Mouse (Mus musculus) brain, embryonic 14.5 days (tissue): ENCODE results near the gene Asic4. TPM values are rescaled to one million over a fixed set of nuclear protein-coding genes. Genes with fewer than 3 reads are reported as not detected.

Experiments
- DNase-seq: peaks from one replicate; pipeline ENCODE4 v3.0.0-alpha.2; 2011; ENCODE audit warnings: low read depth
- CTCF ChIP-seq: fragments of 200-500 bp; IDR thresholded peaks from 2 replicates; pipeline ENCODE4 v1.5.1; 2012; ENCODE audit warnings: inconsistent platforms, mild to moderate bottlenecking, moderate library complexity, borderline replicate concordance; ENCODE audit not compliant: insufficient read depth, insufficient read length; ENCODE audit errors: extremely low read depth
- POLR2A ChIP-seq: fragments of 200-500 bp; IDR thresholded peaks from 2 replicates; pipeline ENCODE4 v1.6.1; 2012; ENCODE audit warnings: mild to moderate bottlenecking, inconsistent platforms, borderline replicate concordance; ENCODE audit not compliant: poor library complexity, insufficient read depth, insufficient read length, severe bottlenecking; ENCODE audit errors: extremely low read depth
- polyA plus RNA-seq: library from polyadenylated mRNA; depleted of rRNA; stranded (reverse); fragments of >200 nt; gene quantifications from 2 replicates; pipeline ENCODE4 v1.2.3, GENCODE M21; 2012; rRNA removed

Asic4 gene
- polyA plus RNA-seq: 23.3 and 41.3 TPM in 2 replicates

DNA sequence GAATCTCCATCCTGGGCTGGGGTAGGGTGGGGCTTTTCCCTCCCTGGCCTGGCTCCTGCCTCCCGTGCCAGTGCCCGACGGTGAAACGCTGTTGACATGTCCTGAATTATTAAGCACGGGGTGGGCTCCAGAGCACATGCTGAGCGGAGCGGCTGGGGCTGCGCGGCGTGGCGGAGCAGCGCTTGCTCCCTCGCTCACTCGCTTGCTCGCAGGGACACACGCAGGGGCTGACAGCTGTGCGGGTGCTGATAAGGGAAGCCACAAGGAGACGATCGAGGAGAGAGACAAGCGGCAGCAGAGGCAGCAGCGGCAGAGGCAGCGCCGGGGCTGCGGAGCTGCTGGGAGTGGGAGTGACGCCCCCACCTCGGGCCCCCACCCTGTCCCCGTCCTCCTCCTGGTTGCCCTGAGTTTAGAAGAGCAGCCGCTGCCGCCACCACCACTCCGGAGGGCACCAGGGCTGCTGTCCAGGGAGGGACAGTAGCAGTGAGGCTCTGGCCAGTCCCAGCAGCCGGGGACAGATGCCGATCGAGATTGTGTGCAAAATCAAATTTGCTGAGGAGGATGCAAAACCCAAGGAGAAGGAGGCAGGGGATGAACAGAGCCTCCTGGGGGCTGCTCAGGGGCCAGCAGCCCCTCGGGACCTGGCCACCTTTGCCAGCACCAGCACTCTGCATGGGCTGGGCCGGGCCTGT, at the start of gene Asic4:
TSS of gene Asic4 (plus strand) at position 123 of the 692 bp plus-strand sequence.
- peak; percentile 77 for DNase-seq
- TF ChIP-seq POLR2A: no peak
- no peak for TF ChIP-seq CTCF

GRCm38 (mm10) chr1:75400493-75401115, 49.6 kb upstream of the Asic4 start:
- no peak for TF ChIP-seq POLR2A
- no peak for TF ChIP-seq CTCF
- no peak for DNase-seq

GRCm38 (mm10) chr1:75405547-75405946, 44.7 kb upstream of the Asic4 start:
- DNase-seq: no peak
- TF ChIP-seq CTCF (no peak), POLR2A (no peak)

DNA sequence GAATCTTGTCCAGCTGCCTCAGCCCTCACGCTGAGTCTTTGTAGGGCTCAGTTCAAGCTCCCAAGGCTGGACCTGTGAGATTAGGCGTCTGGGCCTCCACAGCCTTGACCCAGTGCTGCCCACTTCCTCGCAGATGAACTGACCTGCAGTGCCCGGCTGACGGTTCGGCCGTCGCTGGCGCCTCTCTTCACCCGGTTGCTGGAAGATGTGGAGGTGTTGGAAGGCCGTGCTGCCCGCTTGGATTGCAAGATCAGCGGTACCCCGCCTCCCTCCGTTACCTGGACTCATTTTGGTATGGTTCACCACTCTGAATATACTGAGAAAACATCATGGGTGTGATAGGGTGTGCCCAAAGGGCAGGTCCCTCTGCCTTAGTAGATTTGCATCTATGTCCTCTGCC, 44.1 kb upstream of the Asic4 start:
- TF ChIP-seq POLR2A: no peak
- no peak for TF ChIP-seq CTCF

GRCm38 (mm10) chr1:75407056-75407455, 43.2 kb upstream of the Asic4 start:
- DNase-seq: no peak
- TF ChIP-seq CTCF (no peak), POLR2A (no peak)

More for the DNA sequence above, 44.1 kb upstream of the Asic4 start:
- DNase-seq: no peak

DNA sequence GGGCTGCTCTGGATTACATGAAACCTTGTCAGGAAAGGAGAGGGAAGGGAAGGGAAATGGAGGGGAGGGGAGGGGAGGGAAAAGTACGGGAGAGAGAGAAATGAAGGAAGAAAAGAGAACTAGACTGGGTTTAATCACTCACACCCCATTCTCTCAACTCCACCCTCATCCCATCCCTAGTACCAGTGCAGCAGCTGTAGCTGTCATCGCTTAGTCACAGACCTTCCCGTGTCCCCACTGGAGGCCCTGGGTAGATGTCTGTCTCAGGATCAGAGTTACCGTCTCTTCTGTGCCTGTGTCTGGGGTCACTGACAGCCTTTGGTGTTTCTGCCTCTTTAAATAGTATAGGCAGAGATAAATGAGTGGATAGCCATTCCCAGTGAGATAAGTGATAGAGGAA, 42.0 kb upstream of the Asic4 start:
- no peak for DNase-seq
- TF ChIP-seq CTCF: no peak
- TF ChIP-seq POLR2A: no peak

- DNase-seq: no peak
- no peak for TF ChIP-seq POLR2A
These were observed 40.3 kb upstream of the Asic4 start for GRCm38 (mm10) chr1:75409950-75410349.

DNA sequence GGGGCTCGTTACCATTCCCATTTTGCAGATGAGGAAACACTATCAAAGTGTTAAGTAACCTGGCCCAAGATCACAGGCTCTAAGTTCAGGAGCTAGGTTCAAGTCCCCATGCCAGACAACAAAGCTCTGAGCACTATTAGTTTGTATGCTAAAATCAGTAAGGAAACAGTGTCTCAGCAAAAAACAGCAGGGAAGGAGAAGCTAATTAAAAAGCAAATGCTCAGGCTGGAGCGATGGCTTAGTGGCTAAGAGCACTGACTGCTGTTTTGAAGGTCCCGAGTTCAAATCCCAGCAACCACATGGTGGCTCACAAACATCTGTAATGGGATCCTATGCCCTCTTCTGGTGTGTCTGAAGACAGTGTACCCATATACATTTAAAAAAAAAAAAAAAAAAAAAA, 38.0 kb upstream of the Asic4 start:
- no peak for DNase-seq
- no peak for TF ChIP-seq POLR2A
- TF ChIP-seq CTCF: no peak

GRCm38 (mm10) chr1:75413749-75414148, 36.5 kb upstream of the Asic4 start:
- TF ChIP-seq POLR2A (no peak), CTCF (peak; percentile 55)
- DNase-seq: peak; percentile 42

DNA sequence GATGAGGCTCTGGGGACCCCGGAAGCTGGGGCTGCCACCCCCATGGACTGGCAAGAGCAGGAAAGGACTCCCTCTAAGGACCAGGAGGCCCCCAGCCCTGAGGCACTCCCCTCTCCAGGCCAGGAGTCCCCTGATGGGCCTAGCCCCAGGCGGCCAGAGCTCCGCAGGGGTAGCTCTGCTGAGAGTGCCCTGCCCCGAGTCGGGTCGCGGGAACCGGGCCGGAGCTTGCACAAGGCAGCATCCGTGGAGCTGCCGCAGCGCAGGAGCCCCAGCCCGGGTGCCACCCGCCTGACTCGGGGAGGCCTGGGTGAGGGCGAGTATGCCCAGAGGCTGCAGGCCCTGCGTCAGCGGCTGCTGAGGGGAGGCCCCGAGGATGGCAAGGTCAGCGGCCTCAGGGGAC, 28.4 kb upstream of the Asic4 start:
- TF ChIP-seq CTCF: no peak
- no peak for TF ChIP-seq POLR2A
- no peak for DNase-seq

DNA sequence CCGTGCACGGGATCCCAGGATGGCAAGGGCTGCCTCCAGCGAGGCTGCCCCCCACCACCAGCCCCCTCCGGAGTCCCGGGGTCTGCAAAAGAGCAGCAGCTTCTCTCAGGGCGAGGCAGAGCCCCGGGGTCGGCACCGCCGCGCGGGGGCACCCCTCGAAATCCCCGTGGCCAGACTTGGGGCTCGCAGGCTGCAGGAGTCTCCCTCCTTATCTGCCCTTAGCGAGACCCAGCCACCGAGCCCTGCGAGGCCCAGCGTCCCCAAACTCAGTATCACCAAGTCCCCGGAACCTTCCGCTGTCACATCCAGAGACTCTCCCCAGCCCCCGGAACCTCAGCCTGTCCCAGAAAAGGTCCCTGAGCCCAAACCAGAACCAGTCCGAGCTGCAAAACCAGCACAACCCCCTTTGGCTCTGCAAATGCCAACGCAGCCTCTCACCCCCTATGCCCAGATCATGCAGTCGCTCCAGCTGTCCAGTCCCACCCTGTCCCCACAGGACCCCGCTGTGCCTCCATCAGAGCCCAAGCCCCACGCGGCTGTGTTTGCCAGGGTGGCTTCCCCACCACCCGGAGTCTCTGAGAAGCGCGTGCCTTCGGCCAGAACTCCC, 27.9 kb upstream of the Asic4 start:
- TF ChIP-seq POLR2A (no peak), CTCF (no peak)
- DNase-seq: no peak
